Mouse (Mus musculus) subcutaneous adipose tissue, adult 2 months (tissue): ENCODE measurements around the gene Sntb2. TPM values are rescaled to one million over a fixed set of nuclear protein-coding genes. Genes with fewer than 3 reads are reported as not detected.

Experiments used
- polyA plus RNA-seq: library from polyadenylated mRNA; depleted of rRNA; stranded (reverse); fragments of >200 nt; gene quantifications from 2 replicates; pipeline ENCODE4 v1.2.3, GENCODE M21; 2012; ENCODE audit warnings: low replicate concordance; rRNA removed

The Sntb2 gene
- 15.4 and 18.9 TPM in 2 replicates for polyA plus RNA-seq

GRCm38 (mm10) chr8:106935324-106935869, at the start of gene Sntb2:
TSS of gene Sntb2 (plus strand) at chr8:106935750.

GRCm38 (mm10) chr8:106893481-106894156, 41.9 kb upstream of the Sntb2 start, which contains the start of gene Utp4:
TSS of gene Utp4 (plus strand) at chr8:106893636.

GRCm38 (mm10) chr8:107030650-107031576, 95.4 kb downstream of the Sntb2 start, which contains the start of gene Vps4a:
TSS of gene Vps4a (plus strand) at chr8:107031222.

DNA sequence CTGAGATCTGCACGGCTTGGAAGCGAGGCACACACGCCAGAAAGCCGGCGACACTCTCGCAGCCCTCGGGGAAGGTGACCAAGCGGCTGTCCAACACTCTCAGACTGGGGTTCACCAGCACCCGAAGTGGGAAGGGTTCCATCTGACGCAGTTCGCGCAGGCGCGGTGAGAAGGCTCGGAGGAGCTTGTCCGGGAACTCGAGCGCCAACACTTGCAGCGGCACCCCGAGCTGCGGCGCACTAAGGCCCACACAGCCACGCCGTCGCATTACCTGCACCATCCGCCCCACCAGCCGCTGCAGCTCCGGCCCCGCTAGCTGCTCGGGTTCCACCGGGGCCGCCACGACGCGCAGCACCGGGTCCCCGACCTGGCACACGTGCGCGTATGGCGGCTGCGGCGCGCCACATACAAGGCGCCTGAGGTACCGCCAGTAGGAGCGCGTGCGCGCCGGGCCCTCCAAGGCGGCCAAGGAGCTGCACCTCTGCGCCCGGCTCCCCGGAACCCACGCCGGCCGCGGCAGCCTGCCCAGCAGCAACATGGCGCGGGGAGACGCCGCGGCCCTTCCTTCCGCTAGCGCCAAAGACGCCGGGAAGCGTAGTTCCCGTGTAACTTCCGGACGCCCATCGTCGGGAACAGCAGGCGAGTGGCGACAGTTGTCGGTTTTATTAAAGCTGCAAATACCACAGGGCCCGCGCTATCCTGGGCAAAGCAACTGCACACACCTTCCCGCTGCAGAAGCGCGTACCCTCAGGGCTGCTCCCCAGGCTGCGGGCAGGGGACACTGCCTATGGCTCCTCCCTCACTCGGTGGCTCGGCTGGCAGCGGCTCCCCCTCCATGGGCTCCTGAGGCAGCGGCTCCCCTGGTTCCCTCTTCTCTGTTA, 112.8 kb downstream of the Sntb2 start, which contains the start of gene Pdf:
Gene Pdf, minus strand, starts transcription at position 554 of the 881 bp plus-strand sequence.

GRCm38 (mm10) chr8:107056076-107056972, 120.8 kb downstream of the Sntb2 start, which contains the start of the genes Cog8 and Nip7:
TSS of gene Cog8 (minus strand) at chr8:107056689.
TSS of gene Nip7 (plus strand) at chr8:107056877.

GRCm38 (mm10) chr8:107065511-107066496, 130.3 kb downstream of the Sntb2 start, which contains the start of gene Tmed6:
TSS of gene Tmed6 (minus strand) at chr8:107065644.

Other genes with a start within 250 kb of the Sntb2 start
- gene Has3, start 65.5 kb upstream of the Sntb2 start, polyA plus RNA-seq: 2.1 and 3.5 TPM in 2 replicates
- gene Utp4, start 42.1 kb upstream of the Sntb2 start, polyA plus RNA-seq: 36.2 and 39.7 TPM in 2 replicates
- 34.5 and 39.2 TPM in 2 replicates for gene Vps4a, start 95.5 kb downstream of the Sntb2 start, polyA plus RNA-seq
- 38.4 and 42.4 TPM in 2 replicates for gene Pdf, start 112.9 kb downstream of the Sntb2 start, polyA plus RNA-seq
- gene Cog8, start 120.9 kb downstream of the Sntb2 start, polyA plus RNA-seq: 45.0 and 49.3 TPM in 2 replicates
- gene Nip7, start 121.1 kb downstream of the Sntb2 start, polyA plus RNA-seq: 15.7 and 48.2 TPM in 2 replicates
- 2.0 TPM in 1 of 2 replicates, not detected in the other for gene Tmed6, start 129.9 kb downstream of the Sntb2 start, polyA plus RNA-seq
- 9.1 and 16.0 TPM in 2 replicates for gene Terf2, start 160.8 kb downstream of the Sntb2 start, polyA plus RNA-seq
- 213 and 292 TPM in 2 replicates for gene Cyb5b, start 214.9 kb downstream of the Sntb2 start, polyA plus RNA-seq